Mouse (Mus musculus) testis, adult 2 months (tissue): ENCODE measurements around the gene Tmem106a.

Experiments
- CTCF ChIP-seq: fragments of 200-500 bp; IDR thresholded peaks from 2 replicates; pipeline ENCODE4 v1.5.1; 2012; ENCODE audit warnings: low read depth, mild to moderate bottlenecking, inconsistent platforms, low read length, moderate library complexity; ENCODE audit not compliant: control insufficient read depth, insufficient read depth, insufficient replicate concordance
- POLR2A ChIP-seq: fragments of 200-500 bp; IDR thresholded peaks from 2 replicates; pipeline ENCODE4 v1.6.1; 2012; ENCODE audit warnings: low read depth, mild to moderate bottlenecking, inconsistent platforms, low read length, moderate library complexity; ENCODE audit not compliant: control insufficient read depth

DNA sequence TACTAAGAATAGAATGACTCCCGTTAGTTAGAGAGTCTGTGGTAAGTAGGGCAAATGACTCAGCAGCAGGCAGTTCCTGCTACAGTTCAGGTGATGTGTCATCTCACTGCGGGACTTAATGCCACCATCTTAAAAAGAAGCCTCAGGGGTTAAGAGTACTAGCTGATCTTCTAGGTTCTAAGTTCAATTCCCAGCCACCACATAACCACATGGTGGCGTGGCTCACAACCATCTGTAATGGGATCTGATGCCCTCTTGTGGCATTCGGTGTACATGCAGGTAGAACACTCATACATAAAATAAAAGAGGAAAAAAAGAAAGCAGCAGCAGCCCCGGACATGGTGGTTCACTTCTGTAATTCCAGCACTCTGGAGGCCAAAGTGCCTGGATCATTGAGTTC, 19.7 kb upstream of the Tmem106a start:
- TF ChIP-seq CTCF (no peak), POLR2A (no peak)
